In genomic region chr11:55461019-55461645, GRCm38 (mm10) we compare ENCODE assay signal across 8 mouse cellular contexts. TPM values are rescaled to one million over a fixed set of nuclear protein-coding genes. Genes with fewer than 3 reads are reported as not detected.
A peak's percentile ranks its signal among the peaks of the same experiment; 100 is the strongest.
DNase-seq lines count a peak whose midpoint lies in the region; ATAC-seq and TF ChIP-seq lines count a peak whose summit lies in the region.

TSS of gene Atox1 (minus strand) at chr11:55461239.

- H3K27ac ChIP-seq in MEL (ENCODE audit: control insufficient read depth, low read depth, low read length) = peak within 1 kb of the TSS; percentile 44
- H3K27ac ChIP-seq in cerebellum, adult 2 months (ENCODE audit: insufficient read depth, low read length) = peak within 1 kb of the TSS; percentile 44
- peak within 1 kb of the TSS; percentile 71 for H3K27ac ChIP-seq in forebrain, postnatal 0 days (ENCODE audit: low read depth, low read length)
- H3K27ac ChIP-seq in lung, embryonic 15.5 days = peak within 1 kb of the TSS; percentile 83

- TF ChIP-seq EP300 in MEL (IDR thresholded peaks at IDR 0.05; ENCODE audit: low read depth in 1 of 2, low read length in 2 of 2) = 0 out of 4 replicates have a peak, but pooled peaks of 1 of the 2 experiments have one; percentile 6

- H3K4me2 ChIP-seq in forebrain, postnatal 0 days (ENCODE audit: low read depth) = peak within 1 kb of the TSS; percentile 69
- peak within 1 kb of the TSS; percentile 80 for H3K4me2 ChIP-seq in lung, embryonic 15.5 days

- TF ChIP-seq POLR2A in MEL (IDR thresholded peaks at IDR 0.05; ENCODE audit: control insufficient read depth in 1 of 2, insufficient read depth in 1 of 2, low read depth in 1 of 2, low read length in 2 of 2, poor library complexity in 1 of 2) = peak; percentile 91 to 93; a peak in 3 of 4 replicates
- TF ChIP-seq POLR2A in cerebellum, adult 2 months (IDR thresholded peaks at IDR 0.05; ENCODE audit: borderline replicate concordance, insufficient read depth, low read length) = peak; percentile 63

- peaks cover 0 to 15% of the 10 kb centered on the region in 2 experiments; a peak in 2 of 4 replicates for H3K36me3 ChIP-seq in MEL (ENCODE audit: control insufficient read depth in 1 of 2, insufficient read depth in 2 of 2, low read length in 2 of 2)
- no peaks in the 10 kb centered on the region for H3K36me3 ChIP-seq in forebrain, postnatal 0 days (ENCODE audit: insufficient read depth)
- H3K36me3 ChIP-seq in lung, embryonic 15.5 days = peaks cover 5% of the 10 kb centered on the region; the same call in 1 of the 2 replicates

- H3K9ac ChIP-seq in MEL (ENCODE audit: control insufficient read depth, low read depth, low read length, poor library complexity, severe bottlenecking) = peak within 1 kb of the TSS; percentile 74
- H3K9ac ChIP-seq in forebrain, postnatal 0 days = peak within 1 kb of the TSS; percentile 55
- H3K9ac ChIP-seq in lung, embryonic 15.5 days = peak within 1 kb of the TSS; percentile 59

- H3K4me3 ChIP-seq in MEL (ENCODE audit: control insufficient read depth in 1 of 2, insufficient read depth in 1 of 2, low read depth in 2 of 2, low read length in 2 of 2) = peak within 1 kb of the TSS; percentile 75 to 87
- H3K4me3 ChIP-seq in cerebellum, adult 2 months (replicated peaks; ENCODE audit: insufficient read depth, low read depth, low read length) = peak within 1 kb of the TSS; percentile 76
- H3K4me3 ChIP-seq in forebrain, postnatal 0 days (ENCODE audit: low read depth, low read length) = peak within 1 kb of the TSS; percentile 53
- H3K4me3 ChIP-seq in lung, embryonic 15.5 days = peak within 1 kb of the TSS; percentile 71

- ATAC-seq in forebrain, postnatal 0 days = peak; percentile 99
- peak; percentile 98 for ATAC-seq in lung, embryonic 15.5 days (ENCODE audit: borderline replicate concordance, extremely low read depth, low FRiP score, low TSS enrichment)

- H3K4me1 ChIP-seq in MEL (ENCODE audit: control insufficient read depth in 1 of 2, insufficient read depth in 2 of 2, low read length in 2 of 2) = peaks cover 0 to 21% of the 10 kb centered on the region in 2 experiments; a peak in 2 of 4 replicates
- no peaks in the 10 kb centered on the region for H3K4me1 ChIP-seq in cerebellum, adult 2 months (ENCODE audit: control insufficient read depth, insufficient read depth, low read length)
- H3K4me1 ChIP-seq in forebrain, postnatal 0 days (ENCODE audit: insufficient read depth) = no peaks in the 10 kb centered on the region; the same call in 1 of the 2 replicates
- peaks cover 27% of the 10 kb centered on the region for H3K4me1 ChIP-seq in lung, embryonic 15.5 days

- no peak for TF ChIP-seq CTCF in MEL (IDR thresholded peaks at IDR 0.05 in 2 of 3, conservative IDR thresholded peaks at IDR 0.05 in 1 of 3; ENCODE audit: control insufficient read depth in 1 of 3, insufficient read depth in 1 of 3, low read depth in 2 of 3, low read length in 3 of 3, poor library complexity in 1 of 3, severe bottlenecking in 1 of 3)
- TF ChIP-seq CTCF in cerebellum, adult 2 months (IDR thresholded peaks at IDR 0.05; ENCODE audit: borderline replicate concordance, insufficient read depth, low read depth, low read length) = no peak
- no peak for TF ChIP-seq CTCF in forebrain, postnatal 0 days (IDR thresholded peaks at IDR 0.05; ENCODE audit: low read depth)

- H3K9me3 ChIP-seq in MEL (replicated peaks; ENCODE audit: insufficient read depth, low read length) = no peaks in the 10 kb centered on the region
- no peaks in the 10 kb centered on the region for H3K9me3 ChIP-seq in forebrain, postnatal 0 days (ENCODE audit: low read length)
- H3K9me3 ChIP-seq in lung, embryonic 15.5 days = no peaks in the 10 kb centered on the region

- peak; percentile 99 for DNase-seq in MEL (ENCODE audit: low read depth, low spot score)
- peak; percentile 92 to 95 for DNase-seq in cerebellum, adult 2 months
- DNase-seq in forebrain, postnatal 0 days = peak; percentile 95
- peak; percentile 95 for DNase-seq in heart, postnatal 4 days
- DNase-seq in layer of hippocampus, adult 8-10 months (ENCODE audit: low spot score in 2 of 2) = peak; percentile 92 to 93
- DNase-seq in ovary, adult 18-20 months (ENCODE audit: low spot score) = peak; percentile 94
- peak; percentile 93 for DNase-seq in thymus, postnatal 0 days (ENCODE audit: low spot score)

- H3K79me2 ChIP-seq in MEL (ENCODE audit: control insufficient read depth, insufficient read depth, low read length, poor library complexity) = peaks cover 26% of the 10 kb centered on the region

- no peak for TF ChIP-seq RAD21 in MEL (IDR thresholded peaks at IDR 0.05; ENCODE audit: low read depth, low read length)

- WGBS in cerebellum, adult 2 months = under 1% methylated on average over 36 of the region's 36 CpGs
- 2% methylated on average over 36 of the region's 36 CpGs for WGBS in forebrain, postnatal 0 days
- 0% methylated on average over 36 of the region's 36 CpGs for whole genome bisulfite sequencing in lung, embryonic 15.5 days

- H3K27me3 ChIP-seq in MEL (ENCODE audit: control insufficient read depth in 1 of 2, insufficient read depth in 2 of 2, low read length in 2 of 2) = no peaks in the 10 kb centered on the region
- no peaks in the 10 kb centered on the region for H3K27me3 ChIP-seq in cerebellum, adult 2 months (ENCODE audit: control insufficient read depth, insufficient read depth, low read length)
- H3K27me3 ChIP-seq in forebrain, postnatal 0 days (ENCODE audit: insufficient read depth, low read length) = no peaks in the 10 kb centered on the region
- H3K27me3 ChIP-seq in lung, embryonic 15.5 days = no peaks in the 10 kb centered on the region

TF ChIP-seq in MEL, 35 proteins besides CTCF, POLR2A, EP300 and RAD21 (continues in another document):
- TF ChIP-seq UBTF (IDR thresholded peaks at IDR 0.05; ENCODE audit: borderline replicate concordance, insufficient read depth, low read depth, low read length) (0 out of 2 replicates have a peak, but pooled peaks have one; percentile 31), ZNF384 (IDR thresholded peaks at IDR 0.05; ENCODE audit: low read depth, low read length) (no peak), NRF1 (IDR thresholded peaks at IDR 0.05; ENCODE audit: insufficient read depth, low read depth, low read length, poor library complexity, severe bottlenecking) (0 out of 2 replicates have a peak, but pooled peaks have one; percentile 11), MYC (IDR thresholded peaks at IDR 0.05; ENCODE audit: low read depth, low read length) (no peak), RCOR1 (IDR thresholded peaks at IDR 0.05; ENCODE audit: low read depth, low read length) (no peak), MEF2A (IDR thresholded peaks at IDR 0.05; ENCODE audit: extremely low read depth, insufficient replicate concordance, low read depth, low read length, poor library complexity, severe bottlenecking) (0 out of 2 replicates have a peak, but pooled peaks have one; percentile 12), BHLHE40 (IDR thresholded peaks at IDR 0.05; ENCODE audit: borderline replicate concordance, low read depth, low read length) (no peak), KAT2A (conservative IDR thresholded peaks at IDR 0.05; ENCODE audit: low read depth, low read length) (no peak; the same call in 1 of the 2 replicates), ZMIZ1 (IDR thresholded peaks at IDR 0.05; ENCODE audit: low read depth, low read length) (peak; percentile 91), ELF1 (IDR thresholded peaks at IDR 0.05; ENCODE audit: low read depth, low read length) (peak; percentile 93), GATA1 (IDR thresholded peaks at IDR 0.05; ENCODE audit: low read depth, low read length) (no peak), SMC3 (IDR thresholded peaks at IDR 0.05; ENCODE audit: low read depth, low read length) (no peak), HCFC1 (IDR thresholded peaks at IDR 0.05; ENCODE audit: low read depth, low read length) (peak; percentile 81), ETS1 (IDR thresholded peaks at IDR 0.05; ENCODE audit: low read depth, low read length) (0 out of 2 replicates have a peak, but pooled peaks have one; percentile 25), GABPA (IDR thresholded peaks at IDR 0.05; ENCODE audit: low read depth, low read length) (no peak), CHD1 (IDR thresholded peaks at IDR 0.05; ENCODE audit: low read depth, low read length) (no peak), ZC3H11A (IDR thresholded peaks at IDR 0.05; ENCODE audit: low read depth, low read length) (no peak), USF2 (IDR thresholded peaks at IDR 0.05; ENCODE audit: borderline replicate concordance in 1 of 2, insufficient read depth in 1 of 2, low read depth in 1 of 2, low read length in 2 of 2) (no peak), MXI1 (IDR thresholded peaks at IDR 0.05; ENCODE audit: low read depth, low read length) (peak; percentile 63), MAZ (IDR thresholded peaks at IDR 0.05; ENCODE audit: low read depth, low read length) (no peak), ZKSCAN1 (IDR thresholded peaks at IDR 0.05; ENCODE audit: low read depth, low read length) (no peak), TCF12 (IDR thresholded peaks at IDR 0.05; ENCODE audit: low read depth, low read length) (peak; percentile 31; the same call in 1 of the 2 replicates), POLR2AphosphoS2 (IDR thresholded peaks at IDR 0.05; ENCODE audit: low read length) (peak; percentile 86), MYB (IDR thresholded peaks at IDR 0.05; ENCODE audit: low read depth, low read length) (no peak), SIN3A (IDR thresholded peaks at IDR 0.05; ENCODE audit: low read length) (peak; percentile 73), MAFK (IDR thresholded peaks at IDR 0.05; ENCODE audit: borderline replicate concordance, low read depth, low read length) (no peak), E2F4 (IDR thresholded peaks at IDR 0.05; ENCODE audit: borderline replicate concordance, low read depth, low read length) (no peak), MAX (IDR thresholded peaks at IDR 0.05; ENCODE audit: low read length) (peak; percentile 46; the same call in 1 of the 2 replicates), POLR2AphosphoS5 (IDR thresholded peaks at IDR 0.05; ENCODE audit: borderline replicate concordance, low read depth, low read length) (0 out of 2 replicates have a peak, but pooled peaks have one; percentile 16)

RNA-seq across cellular contexts. Expression of gene Atox1, which starts in this region (rescaled TPM):
- total RNA-seq in MEL (2012; rRNA removed) = 340 and 365 TPM in 2 replicates
- polyA plus RNA-seq in MEL (2012; ENCODE audit: insufficient read depth in 1 of 2, insufficient read length in 2 of 2, low read depth in 1 of 2, low replicate concordance in 2 of 2, missing spikeins in 1 of 2) = 100 to 1,000 TPM in 1 of 2 experiments, not detected in 1; 258 TPM
- 203 and 218 TPM in 2 replicates for polyA plus RNA-seq in cerebellum, adult 2 months (2012; rRNA removed)
- total RNA-seq in forebrain, postnatal 0 days (2014; rRNA removed) = 141 and 193 TPM in 2 replicates
- polyA plus RNA-seq in forebrain, postnatal 0 days (2015; fragmentation: Nextera tagmentation; extraction: Ambion mirVana) = 268 and 340 TPM in 2 replicates
- total RNA-seq in heart, postnatal 4 days (2021) = 100 to 1,000 TPM; 146 to 150 TPM
- total RNA-seq in layer of hippocampus, adult 8-10 months (2022) = 100 to 1,000 TPM in 2 of 4 experiments, 10 to 100 TPM in 2; 82.1 to 124 (median 98.0) TPM
- 531 and 546 TPM in 2 replicates for polyA plus RNA-seq in lung, embryonic 15.5 days (2015; fragmentation: Nextera tagmentation; extraction: Ambion mirVana)
- polyA plus RNA-seq in thymus, postnatal 0 days (2015; fragmentation: Nextera tagmentation; extraction: Ambion mirVana) = 449 and 452 TPM in 2 replicates

Comparison
In these comparisons a context has a peak if more than half of its experiments do, and no peak if none do; other contexts are left out.
1. Peak in every context shown above with its lines: DNase-seq, ATAC-seq, H3K4me3 ChIP-seq and H3K27ac ChIP-seq.